Mouse (Mus musculus) cerebellum, adult 9-10 months (tissue): Measurements from ENCODE around the gene Nfib.

Experiments
- DNase-seq: peaks from one replicate; pipeline ENCODE4 v3.0.0; 2022

The Nfib gene

DNA sequence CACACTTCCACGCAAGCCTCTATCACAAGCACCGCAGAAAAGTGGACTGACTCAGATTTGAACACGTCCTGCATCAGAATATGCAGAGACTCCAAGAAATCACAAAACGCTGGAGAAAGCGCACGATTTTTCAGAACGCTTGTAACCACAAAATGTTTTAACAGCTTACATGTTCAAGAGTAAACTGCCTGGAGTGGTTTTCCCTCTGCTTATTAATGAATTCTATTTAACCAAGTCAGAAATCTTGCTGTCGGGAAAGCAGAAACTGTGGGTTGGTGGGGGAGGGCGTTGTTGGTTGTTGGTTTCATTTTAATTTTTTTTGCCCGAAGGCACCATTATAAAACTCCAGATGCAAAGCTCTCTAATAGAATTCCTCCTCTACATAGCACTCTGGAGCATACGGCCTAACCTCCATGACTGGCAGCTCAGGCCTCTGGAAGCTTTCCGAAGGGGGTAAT is 82.4 kb downstream of the Nfib start:
- DNase-seq, result no peak

DNA sequence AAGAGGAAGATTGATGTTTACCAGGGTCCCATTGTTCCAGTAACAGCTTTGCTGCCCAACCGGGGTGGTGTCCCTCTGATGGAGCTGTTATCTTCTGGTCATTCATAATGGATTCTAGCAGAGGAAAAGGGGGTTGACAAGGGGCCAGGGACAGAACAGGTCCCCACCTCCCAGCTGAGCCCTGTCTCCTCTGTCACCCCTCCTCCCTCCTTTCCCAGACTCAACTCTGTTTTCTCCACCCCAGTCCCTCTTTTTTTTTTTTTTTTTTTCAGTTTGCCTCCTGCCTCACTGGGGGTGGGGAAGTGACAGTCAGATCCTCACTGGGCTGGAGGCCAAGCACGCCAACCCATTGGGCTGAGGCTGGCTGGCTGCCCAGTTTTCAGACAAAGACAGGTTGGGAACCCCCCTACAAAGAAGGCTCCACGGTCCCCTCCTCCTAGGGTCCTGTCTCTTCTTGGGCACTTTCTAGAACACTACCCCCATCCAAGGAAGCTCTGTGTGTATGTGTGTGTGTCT is 83.2 kb downstream of the Nfib start:
- DNase-seq, result no peak

DNA sequence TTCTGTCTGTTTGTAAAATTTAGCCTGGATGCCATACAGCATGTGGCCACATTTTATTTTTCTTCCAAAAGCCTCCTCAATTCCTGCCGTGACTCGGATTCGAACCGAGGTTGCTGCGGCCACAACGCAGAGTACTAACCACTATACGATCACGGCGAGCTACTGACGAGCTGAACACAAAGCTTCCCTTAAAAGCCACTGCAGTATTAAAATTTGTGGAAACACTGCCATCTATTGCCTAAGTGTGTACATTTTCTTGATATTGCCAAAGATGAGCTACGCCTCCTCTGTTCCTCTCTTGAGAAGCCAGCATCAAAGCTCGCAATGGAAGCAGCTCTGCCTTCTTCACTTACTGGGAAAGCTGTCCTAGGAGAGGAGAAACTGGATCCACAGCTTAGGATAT is 86.0 kb downstream of the Nfib start:
- DNase-seq, result peak; percentile 82

DNA sequence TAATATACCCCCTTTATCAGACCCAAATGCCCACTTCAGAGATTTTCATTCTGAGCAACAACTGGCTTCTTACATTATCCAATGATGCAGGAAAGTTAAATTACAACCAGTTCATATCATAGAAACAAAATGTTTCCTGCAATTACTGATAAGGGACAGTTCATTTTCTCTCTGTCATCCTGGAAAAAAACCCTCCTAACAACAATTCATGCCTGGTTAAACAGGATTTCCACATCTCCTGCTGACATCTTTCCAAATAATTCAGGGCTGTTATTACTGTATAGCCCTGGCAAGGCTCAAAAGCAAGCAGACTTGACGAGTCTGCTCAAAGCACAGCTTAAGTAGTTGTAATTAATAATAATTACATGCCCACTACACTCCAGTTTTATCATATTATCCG is 86.5 kb downstream of the Nfib start:
- no peak for DNase-seq

DNA sequence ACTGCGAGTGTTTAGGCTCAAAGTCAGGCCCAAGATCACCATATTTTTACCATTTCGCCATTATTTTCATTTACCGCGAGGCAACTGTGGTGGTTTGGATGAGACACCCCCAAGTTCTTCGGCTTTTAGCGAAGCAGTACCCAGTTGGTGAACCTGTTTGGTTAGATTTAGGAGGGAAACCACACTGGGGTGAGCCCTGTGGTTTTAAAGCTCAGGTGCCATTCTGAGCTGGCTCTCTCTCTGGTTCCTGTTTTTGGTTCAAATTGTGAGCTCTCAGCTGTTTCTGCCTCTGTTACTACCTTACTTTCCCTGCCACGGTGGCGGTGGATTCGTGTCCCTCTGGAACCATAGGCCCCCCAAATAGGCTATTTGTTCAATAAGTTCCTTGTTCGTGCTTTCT is 88.3 kb downstream of the Nfib start:
- no peak for DNase-seq

DNA sequence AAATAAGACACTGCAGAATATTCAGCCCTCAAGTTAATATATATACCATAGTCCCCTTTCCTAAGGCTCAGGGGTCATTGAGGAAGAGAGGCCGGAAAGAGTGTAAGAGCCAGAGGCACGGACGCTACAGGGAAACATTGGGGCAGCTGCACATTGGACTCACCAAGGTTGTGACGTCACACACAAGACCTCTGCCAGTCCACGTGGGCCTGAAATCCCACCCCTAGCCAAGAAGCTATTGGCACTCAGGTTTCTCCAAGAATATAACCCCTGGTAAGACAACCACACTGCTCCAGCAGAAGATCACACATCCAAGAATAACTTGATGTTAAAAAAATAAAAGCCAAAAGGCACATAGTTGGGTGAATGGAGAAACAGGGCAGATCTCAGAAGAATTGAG is 89.8 kb downstream of the Nfib start:
- DNase-seq, result no peak

DNA sequence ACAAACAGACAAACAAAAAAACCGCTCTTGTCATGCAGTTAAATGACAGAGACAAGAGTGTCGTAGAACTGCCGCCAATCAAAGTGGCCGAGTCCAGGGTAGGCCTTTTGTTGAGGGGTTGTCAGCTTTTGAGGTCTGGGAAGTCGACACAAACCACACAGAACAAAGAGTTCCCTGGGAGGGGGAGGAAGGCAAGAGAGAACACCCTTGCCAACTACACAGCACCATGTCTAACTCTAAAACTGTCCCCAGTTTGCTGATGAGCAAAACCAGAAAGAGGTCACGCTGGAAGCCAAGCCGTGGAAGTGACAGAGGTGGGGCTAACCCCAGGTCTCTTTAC is 91.1 kb downstream of the Nfib start:
- no peak for DNase-seq

DNA sequence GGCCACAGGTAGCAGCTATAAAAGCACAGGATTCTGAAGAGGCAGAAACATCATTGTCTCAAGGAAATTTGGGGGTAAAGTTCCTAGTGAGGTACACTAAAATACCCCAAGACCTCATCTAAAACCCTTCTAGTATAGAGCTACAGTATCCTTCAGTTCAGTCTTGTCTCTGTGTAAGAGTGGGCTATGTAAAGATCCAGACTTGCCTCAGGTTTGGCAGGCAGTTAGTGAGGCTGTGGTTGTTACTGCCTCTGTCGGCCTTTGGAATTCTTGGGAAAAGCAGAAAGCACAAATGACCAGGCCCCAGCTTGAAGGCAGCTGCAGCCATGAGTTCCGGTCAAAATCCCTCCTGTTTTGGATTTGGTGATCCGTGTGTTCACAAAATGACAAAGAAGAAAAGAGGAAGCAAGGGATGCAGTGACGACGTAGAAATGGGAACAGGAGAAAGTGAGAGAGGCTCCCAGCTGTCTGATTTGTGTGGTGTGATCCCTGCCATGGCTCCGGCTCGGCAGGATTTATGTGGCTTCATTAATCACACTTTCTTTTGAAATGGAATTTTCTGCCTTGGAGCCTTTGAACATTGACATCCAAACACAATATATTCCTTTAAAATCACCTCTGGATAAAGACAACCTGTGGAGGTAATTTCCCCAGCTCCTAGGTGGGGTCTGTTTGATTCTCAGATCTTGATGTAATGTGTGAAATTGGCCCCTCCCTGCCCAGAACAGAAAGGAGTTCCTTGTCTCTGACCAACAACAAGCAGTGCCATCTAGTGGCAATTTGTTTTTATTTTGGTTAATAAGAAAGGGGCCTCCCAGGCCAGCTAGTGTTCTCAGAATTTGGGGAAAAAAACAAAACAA is 91.7 kb downstream of the Nfib start:
- DNase-seq, result peak; percentile 89

DNA sequence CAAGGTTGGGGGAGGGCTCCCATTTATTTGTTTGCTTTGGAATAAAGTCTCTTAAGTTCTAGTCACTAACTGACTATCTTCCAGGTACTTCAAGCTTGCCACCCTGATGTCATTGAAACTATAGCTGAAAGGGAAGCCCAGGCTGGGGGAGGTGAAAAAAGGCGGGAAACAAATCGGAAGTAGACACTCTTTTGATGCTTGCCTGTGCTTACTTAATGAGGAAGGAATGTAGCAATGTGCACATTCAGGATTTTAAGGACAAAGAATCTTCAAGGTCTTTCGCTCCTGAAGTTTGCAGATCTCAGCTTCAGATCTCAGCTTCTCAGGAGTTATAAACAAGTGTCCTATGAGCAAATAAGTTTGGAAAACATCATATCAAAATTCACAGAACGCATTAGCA is 95.9 kb downstream of the Nfib start:
- no peak for DNase-seq

DNA sequence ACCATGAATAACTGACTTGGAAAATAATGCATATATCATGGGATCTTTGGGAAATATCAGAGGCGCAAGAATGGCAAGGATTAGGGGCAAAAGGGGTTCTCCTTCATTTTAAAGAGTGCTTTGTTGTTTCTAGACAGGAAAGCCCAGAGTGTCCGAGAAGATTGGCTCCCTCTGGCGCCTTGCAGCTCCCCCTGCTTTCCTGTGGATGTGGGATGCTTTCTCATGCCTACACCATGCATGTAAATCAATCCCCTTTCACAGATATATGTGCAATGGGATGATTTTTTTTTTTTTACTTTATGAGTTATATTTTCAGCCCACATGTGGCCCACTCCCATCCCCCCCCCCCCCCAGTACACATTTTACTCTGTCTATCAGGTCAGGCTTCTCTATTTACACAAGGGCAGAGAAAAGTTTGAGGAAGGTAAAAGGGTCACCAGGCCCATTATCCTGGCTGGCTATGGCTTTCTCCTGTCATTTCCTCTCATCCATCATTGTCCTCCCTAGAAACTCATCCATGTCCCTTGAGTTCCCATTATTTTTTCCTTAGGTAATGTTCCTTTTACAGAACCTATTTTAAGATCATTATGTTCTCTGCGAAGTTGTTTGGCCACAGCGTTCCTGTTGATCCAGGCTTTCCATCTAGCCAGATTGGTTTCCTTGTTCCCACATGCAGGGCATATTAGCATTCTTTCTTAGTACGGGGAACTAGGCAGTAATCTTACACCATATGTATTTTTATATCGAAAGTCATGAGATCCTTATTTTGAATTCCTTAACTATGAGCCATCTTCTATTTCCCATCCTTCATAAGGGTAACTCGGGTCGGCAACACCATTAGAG is 96.6 kb downstream of the Nfib start:
- no peak for DNase-seq

DNA sequence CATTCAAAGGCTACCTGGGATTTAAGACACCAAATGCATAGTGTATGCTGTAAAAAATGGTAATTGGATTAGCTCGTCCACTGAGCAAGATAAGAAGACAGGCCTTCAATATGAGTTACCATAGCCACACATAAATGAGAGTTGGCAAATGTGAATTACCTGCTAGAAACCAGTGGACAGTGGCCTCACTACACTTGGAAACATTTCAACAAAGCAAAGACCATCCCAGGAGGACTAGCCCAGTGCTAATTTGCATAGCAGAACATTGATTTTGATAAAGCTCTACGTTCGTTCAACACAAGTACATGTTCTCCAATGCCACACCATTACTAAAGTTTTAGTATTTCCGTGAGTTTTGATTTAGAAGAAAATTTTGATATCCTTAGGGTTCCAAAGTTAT is 98.3 kb downstream of the Nfib start:
- DNase-seq, result no peak

DNA sequence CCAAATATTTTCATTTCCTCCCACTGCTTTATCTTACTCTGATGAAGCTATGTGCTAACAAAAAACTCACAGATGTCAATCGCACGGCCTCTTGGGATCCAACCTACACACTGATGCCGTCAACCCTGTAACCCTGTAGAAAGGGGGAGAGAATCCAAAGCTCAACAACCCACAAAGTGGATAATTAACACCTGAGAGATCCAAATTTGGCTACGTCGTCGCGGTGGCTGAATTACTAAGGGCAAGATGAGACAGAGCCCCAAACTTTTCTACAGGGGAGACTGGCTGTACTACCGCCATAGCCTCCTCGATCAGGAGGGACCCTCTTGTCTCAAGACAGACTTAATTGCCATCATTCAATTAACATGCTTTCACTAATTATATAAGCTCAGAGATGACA is 99.2 kb downstream of the Nfib start:
- no peak for DNase-seq

DNA sequence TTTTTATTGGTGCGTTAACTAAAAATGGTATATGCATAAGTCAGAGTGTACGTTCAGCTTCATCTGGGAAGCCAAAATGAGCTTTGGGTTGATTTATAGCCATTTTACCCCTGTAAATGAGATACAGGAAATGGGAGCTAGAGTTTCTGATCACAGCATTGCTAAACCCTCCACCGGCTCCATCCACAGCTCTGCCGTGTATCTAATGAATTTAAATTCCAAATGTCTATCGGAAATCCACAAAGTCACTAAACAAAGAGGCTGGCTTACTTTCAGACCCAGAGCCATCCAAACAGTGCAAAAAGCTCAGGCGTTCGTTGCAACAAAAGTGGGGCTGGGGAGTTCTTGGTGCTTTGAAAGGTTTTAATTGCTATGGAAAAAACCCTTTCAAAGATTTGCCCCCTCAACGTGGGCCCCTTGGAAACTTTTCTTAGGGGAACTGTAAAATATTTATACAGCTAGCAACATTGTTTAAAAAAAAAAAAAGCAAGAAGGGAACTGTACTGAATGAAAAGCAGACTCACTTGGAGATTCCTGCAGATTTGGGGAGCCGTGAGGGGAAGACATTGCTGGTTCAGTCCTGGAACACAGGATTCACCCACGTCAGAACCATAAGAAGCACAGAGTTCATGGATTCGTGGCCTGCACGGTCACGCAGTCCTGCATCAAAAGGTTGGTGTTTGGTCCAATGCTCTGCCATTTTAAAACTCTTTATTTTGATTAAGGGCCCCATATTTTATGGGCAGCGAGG is 100.3 kb downstream of the Nfib start:
- no peak for DNase-seq

DNA sequence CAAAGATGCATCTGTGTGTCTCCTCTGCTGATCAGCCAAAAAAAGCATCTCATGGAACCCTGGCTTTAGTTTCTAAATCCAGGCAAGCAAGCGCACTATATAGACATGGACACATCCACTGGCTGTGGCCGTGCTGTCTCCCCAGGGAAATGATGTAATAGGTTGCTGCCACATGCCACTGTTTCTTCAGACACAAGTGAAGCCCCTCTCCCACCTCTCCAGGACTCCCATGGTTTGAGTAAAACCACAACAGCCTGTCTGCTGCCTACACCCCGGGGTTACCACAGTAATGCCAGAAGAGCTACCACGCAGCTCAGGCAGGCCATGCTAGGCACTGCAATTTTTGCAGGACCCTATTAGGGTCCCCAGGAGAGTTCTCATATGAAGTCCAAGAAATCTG is 101.0 kb downstream of the Nfib start:
- DNase-seq, result no peak

DNA sequence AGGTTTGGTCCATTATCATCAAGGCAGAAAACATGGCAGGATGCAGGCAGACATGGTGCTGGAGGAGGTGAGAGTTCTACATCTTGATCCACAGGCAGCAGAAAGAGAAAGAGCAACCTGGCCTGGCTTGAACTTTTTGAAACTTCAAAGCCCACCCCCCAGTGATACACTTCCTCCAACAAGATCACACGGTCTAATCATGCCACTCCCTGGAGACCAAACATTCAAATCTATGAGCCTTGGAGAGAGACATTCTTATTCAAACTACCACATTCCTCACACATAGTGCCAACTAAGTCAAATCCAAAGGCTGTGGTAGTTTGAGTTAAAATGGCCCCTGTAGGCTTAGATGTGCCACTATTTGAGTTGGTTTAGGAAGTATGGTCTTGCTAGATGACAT is 104.9 kb downstream of the Nfib start:
- no peak for DNase-seq

DNA sequence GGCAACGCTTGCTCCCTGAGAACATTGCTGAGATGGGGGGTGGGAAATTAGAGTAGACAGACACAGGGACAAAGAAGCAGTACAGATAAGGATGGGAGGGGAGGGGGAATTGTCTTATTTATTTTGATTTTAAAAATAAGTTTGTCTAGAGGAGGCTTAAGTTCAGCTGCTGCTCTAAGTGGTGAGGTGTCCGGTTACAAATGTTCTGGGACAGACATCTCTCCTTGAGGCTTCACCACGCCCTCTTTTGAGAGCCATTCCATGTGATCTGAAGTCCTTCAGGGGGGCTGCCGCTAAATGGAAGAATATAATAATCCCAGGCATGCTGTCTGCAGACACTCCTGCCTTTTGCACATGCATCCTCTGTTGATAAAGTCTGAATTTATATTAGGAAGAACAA is 107.1 kb downstream of the Nfib start:
- DNase-seq, result no peak

DNA sequence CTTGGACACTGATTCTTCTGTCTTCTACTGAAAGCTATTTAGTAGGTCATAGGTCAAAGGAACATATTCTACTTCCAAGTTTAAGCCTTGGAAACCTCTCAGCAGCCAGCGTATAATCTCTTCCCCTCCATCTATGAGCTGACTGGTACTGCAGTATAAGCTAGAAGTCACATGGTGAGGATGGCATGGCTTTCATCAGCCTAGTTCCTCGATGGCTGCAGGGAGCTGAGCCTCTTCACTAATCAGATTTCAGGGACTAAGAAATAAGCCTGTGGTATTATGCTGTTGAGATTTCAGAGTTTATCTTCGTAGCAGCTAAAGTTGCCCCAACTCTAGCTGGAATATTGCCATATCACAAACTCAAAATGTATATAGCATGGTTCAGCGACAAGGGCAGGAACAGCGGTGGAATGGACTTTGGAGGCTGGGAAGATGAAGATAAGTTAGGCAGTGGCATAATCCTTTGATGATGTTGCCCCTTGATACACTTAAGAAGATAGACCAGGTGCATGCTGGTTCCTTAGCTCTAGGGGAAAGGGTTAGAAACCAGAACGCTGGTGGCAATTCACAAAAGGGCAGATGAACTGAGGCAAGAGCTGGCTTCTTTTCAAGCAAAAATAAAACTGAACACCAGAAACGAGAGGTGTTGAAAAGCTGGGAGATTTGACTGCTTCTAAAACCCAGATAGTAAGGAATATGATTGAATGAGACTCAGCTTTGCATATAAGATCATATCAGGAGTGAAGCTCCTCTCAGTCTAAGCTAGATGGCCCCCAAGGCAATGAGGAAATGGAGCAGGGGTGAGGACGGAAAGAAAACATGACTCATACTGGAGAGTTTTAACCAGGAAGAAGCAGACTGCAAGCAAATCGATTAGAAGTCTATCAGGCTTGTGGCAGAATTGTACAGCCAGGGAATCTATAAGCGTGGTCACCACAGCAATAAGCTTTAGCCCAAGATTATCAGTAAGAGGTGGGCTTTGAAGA is 111.6 kb downstream of the Nfib start:
- no peak for DNase-seq

DNA sequence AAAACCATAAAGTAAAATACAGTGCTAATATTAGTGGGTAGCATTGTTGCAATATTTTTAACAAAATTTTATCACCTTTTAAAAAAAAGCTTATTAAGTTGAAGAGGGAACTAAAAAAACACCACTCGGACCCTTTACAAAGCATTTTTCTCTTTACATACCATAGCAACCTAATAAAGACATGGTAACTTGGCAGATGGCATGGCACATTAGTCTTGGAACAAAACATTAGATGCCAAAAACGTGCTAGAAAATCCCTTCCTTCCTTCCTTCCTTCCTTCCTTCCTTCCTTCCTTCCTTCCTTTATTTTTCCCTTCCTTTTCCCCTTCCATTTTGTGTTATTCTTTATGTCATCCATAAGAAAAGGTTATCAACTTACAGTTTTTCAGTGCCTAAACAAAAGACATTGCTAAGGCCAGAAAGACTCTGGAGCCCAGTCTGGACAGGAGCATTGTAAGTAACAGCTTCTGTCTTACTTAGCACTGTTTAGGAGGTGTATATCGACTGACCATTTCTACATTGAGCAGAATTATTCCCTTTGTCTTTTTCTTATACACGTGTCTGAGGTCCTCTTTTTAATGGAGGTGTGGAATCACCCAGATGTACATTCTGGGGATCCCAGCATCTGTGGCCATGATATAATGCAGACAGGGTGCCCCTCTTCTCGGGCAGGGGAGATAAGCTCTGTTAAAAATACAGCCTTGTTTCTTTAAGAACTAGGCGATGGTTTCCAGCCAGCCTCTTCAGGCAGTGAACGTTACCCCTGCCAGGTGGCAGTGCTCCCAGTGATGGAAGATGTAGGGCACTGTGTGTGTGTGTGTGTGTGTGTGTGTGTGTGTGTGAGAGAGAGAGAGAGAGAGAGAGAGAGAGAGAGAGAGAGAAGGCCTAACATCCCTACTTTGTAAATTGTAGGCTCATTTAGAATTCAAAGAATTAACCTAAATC is 113.2 kb downstream of the Nfib start:
- DNase-seq, result peak; percentile 92

DNA sequence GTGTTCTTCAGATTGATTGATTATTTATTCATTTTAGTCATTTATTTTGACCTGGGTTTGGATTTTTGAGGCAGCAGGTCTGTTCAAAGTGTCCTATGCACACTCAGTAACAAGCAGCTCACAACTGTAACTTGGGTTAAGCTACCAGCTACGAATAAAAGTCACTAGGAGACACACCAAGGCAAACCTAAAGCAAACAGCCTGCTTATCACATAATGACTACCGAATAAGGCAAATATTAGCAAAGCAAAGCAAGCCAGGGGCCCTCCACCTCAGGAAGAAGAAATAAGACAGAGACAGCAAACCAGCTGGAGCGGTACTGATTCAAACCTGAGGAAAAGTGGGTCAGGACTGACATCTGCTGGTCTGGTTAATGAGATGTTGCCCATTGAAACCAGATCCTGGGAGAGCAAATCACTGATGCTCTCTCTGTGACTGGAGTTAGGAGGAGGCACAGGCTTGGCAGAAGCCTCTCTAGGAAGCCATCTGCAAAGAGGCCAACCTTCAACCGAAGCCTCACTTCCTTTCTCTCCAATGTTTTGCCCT is 116.1 kb downstream of the Nfib start:
- DNase-seq, result peak; percentile 91

DNA sequence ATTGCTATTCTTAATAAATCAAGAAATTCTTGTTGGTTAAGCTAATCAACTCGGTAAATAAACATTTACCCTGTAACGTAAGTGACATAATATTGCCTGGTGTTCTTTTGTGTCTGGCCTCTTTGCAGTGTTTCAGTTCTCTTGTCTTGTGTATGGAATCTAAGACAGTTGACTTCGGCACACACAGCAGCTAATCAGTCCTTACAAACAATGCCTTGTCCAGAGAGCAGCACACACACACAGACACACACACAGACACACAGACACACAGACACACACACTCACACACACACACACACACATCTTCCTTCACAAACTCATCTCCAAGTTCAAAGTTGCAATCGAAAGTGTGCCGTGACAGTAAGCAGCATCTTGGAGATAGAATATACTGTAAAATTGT is 116.8 kb downstream of the Nfib start:
- DNase-seq, result peak; percentile 55
